Mouse (Mus musculus): Measurements from ENCODE around the gene Oasl2. TPM values are rescaled to one million over a fixed set of nuclear protein-coding genes. Genes with fewer than 3 reads are reported as not detected.

Oasl2 gene
- polyA plus RNA-seq, 1 experiment: 21.4 TPM

- Histone ChIP-seq H3K4me3 (replicated peaks; ENCODE audit: extremely low read depth, low read depth, low read length) (no peak overlapping the region), H3K4me1 (ENCODE audit: control insufficient read depth, insufficient read depth, low read length) (no peaks in the 10 kb centered on the region)
- TF ChIP-seq POLR2A (IDR thresholded peaks at IDR 0.05; ENCODE audit: borderline replicate concordance, extremely low read depth, low read depth, low read length) (no peak), CTCF (IDR thresholded peaks at IDR 0.05; ENCODE audit: insufficient read depth, low read length) (no peak)
- DNase-seq: no peak
- 47% methylated on average over 5 of the region's 5 CpGs for WGBS
Observed at GRCm38 (mm10) chr5:114949316-114949715, 52.6 kb downstream of the Oasl2 start.

- TF ChIP-seq CTCF (IDR thresholded peaks at IDR 0.05; ENCODE audit: insufficient read depth, low read length): no peak
- no peak for TF ChIP-seq POLR2A (IDR thresholded peaks at IDR 0.05; ENCODE audit: borderline replicate concordance, extremely low read depth, low read depth, low read length)
- no peaks in the 10 kb centered on the region for H3K4me1 ChIP-seq (ENCODE audit: control insufficient read depth, insufficient read depth, low read length)
- DNase-seq: no peak
- H3K4me3 ChIP-seq (replicated peaks; ENCODE audit: extremely low read depth, low read depth, low read length): no peak overlapping the region
- 90% methylated on average over 9 of the region's 9 CpGs for WGBS
Observed at GRCm38 (mm10) chr5:114949812-114950211, 53.1 kb downstream of the Oasl2 start.

DNA sequence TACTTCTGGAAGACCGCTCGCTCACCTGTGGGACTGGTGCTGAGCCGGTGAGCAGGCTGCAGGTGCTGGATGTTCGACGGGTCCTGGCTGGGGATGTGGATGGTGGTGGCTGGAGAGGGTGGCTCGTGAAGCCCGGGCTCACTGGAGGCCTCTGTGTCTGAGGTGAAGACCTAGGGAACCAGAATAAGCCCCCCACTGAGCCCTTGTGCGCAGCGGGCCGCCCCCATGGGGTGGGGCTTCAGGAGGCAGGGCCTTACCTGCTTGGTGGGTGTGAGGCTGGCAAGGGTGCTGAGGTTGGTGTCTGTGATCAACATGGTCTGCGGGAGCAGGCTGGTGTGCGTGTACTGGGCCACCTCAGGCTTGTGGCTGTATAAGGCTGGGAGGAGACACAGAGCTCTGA lies 53.9 kb downstream of the Oasl2 start:
- TF ChIP-seq POLR2A (IDR thresholded peaks at IDR 0.05; ENCODE audit: borderline replicate concordance, extremely low read depth, low read depth, low read length) (no peak), CTCF (IDR thresholded peaks at IDR 0.05; ENCODE audit: insufficient read depth, low read length) (no peak)
- no peak overlapping the region for H3K4me3 ChIP-seq (replicated peaks; ENCODE audit: extremely low read depth, low read depth, low read length)
- no peak for DNase-seq
- no peaks in the 10 kb centered on the region for H3K4me1 ChIP-seq (ENCODE audit: control insufficient read depth, insufficient read depth, low read length)
- WGBS: 75% methylated on average over 12 of the region's 12 CpGs

- no peak for TF ChIP-seq POLR2A (IDR thresholded peaks at IDR 0.05; ENCODE audit: borderline replicate concordance, extremely low read depth, low read depth, low read length)
- no peak for TF ChIP-seq CTCF (IDR thresholded peaks at IDR 0.05; ENCODE audit: insufficient read depth, low read length)
- no peaks in the 10 kb centered on the region for H3K4me1 ChIP-seq (ENCODE audit: control insufficient read depth, insufficient read depth, low read length)
- no peak for DNase-seq
- no peak overlapping the region for H3K4me3 ChIP-seq (replicated peaks; ENCODE audit: extremely low read depth, low read depth, low read length)
- WGBS: 79% methylated on average over 21 of the region's 21 CpGs
Observed at GRCm38 (mm10) chr5:114951279-114951880, 54.6 kb downstream of the Oasl2 start.

GRCm38 (mm10) chr5:114953326-114953725 lies 56.6 kb downstream of the Oasl2 start:
- no peaks in the 10 kb centered on the region for H3K4me1 ChIP-seq (ENCODE audit: control insufficient read depth, insufficient read depth, low read length)
- no peak for TF ChIP-seq CTCF (IDR thresholded peaks at IDR 0.05; ENCODE audit: insufficient read depth, low read length)
- WGBS: 83% methylated on average over 14 of the region's 14 CpGs
- H3K4me3 ChIP-seq (replicated peaks; ENCODE audit: extremely low read depth, low read depth, low read length): no peak overlapping the region
- DNase-seq: no peak

DNA sequence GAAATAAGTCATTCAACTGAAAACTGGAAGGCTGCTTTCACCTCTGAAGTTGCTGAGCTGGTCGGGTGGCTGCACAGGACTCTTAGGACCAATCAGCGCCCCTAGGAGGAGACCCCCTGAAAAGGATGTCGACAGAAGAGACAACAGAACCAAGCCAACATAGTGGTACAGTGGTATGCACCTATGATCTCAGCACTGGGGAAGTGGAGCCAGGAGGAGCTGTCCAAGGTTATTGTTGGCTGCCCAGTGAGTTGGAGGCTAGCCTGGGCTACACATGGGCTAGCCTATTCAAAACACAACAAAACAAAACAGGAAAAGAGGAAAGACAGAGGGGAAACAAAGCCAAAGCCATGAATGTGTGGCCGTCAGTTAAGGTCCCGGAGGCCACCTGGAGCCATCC lies 61.3 kb downstream of the Oasl2 start:
- 83% methylated on average over 5 of the region's 5 CpGs for WGBS
- DNase-seq: no peak
- H3K4me3 ChIP-seq (replicated peaks; ENCODE audit: extremely low read depth, low read depth, low read length): no peak overlapping the region
- no peaks in the 10 kb centered on the region for H3K4me1 ChIP-seq (ENCODE audit: control insufficient read depth, insufficient read depth, low read length)
- TF ChIP-seq POLR2A (IDR thresholded peaks at IDR 0.05; ENCODE audit: borderline replicate concordance, extremely low read depth, low read depth, low read length): no peak
- no peak for TF ChIP-seq CTCF (IDR thresholded peaks at IDR 0.05; ENCODE audit: insufficient read depth, low read length)

Other genes with a start within 250 kb of the Oasl2 start
- 8.8 and 10.1 TPM in 2 replicates for gene Trpv4, start 238.5 kb upstream of the Oasl2 start, polyA plus RNA-seq (2012; rRNA removed)
- 222 and 259 TPM in 2 replicates for gene Gltp, start 206.0 kb upstream of the Oasl2 start, polyA plus RNA-seq (2012; rRNA removed)
- gene Tchp, start 189.2 kb upstream of the Oasl2 start, polyA plus RNA-seq (2012; rRNA removed): 12.2 and 17.3 TPM in 2 replicates
- gene Ankrd13a, start 122.3 kb upstream of the Oasl2 start, polyA plus RNA-seq (2012; rRNA removed): 92.1 and 104 TPM in 2 replicates
- 97.6 and 105 TPM in 2 replicates for gene Git2, start 121.4 kb upstream of the Oasl2 start, polyA plus RNA-seq (2012; rRNA removed)
- 16.7 and 26.0 TPM in 2 replicates for gene 1500011B03Rik, start 73.5 kb upstream of the Oasl2 start, polyA plus RNA-seq (2012; rRNA removed)
- gene 4930519G04Rik, start 43.3 kb upstream of the Oasl2 start, polyA plus RNA-seq (2012; rRNA removed): not detected in 2 replicates
- gene Gm9936, start 38.3 kb upstream of the Oasl2 start, polyA plus RNA-seq (2012; rRNA removed): not detected in 2 replicates
- gene Oasl1, start 26.3 kb downstream of the Oasl2 start, polyA plus RNA-seq (2012; rRNA removed): 2.3 and 2.7 TPM in 2 replicates
- 15.9 and 16.6 TPM in 2 replicates for gene 2210016L21Rik, start 45.2 kb downstream of the Oasl2 start, polyA plus RNA-seq (2012; rRNA removed)
- gene Hnf1a, start 74.2 kb downstream of the Oasl2 start, polyA plus RNA-seq (2012; rRNA removed): 0.08 TPM in 1 of 2 replicates, not detected in the other
- 85.1 and 107 TPM in 2 replicates for gene Sppl3, start 114.2 kb downstream of the Oasl2 start, polyA plus RNA-seq (2012; rRNA removed)
- gene Gm10401, start 201.4 kb downstream of the Oasl2 start, polyA plus RNA-seq (2012; rRNA removed): not detected in 2 replicates
- gene Acads, start 222.4 kb downstream of the Oasl2 start, polyA plus RNA-seq (2012; rRNA removed): 44.9 and 54.3 TPM in 2 replicates
- 50.0 and 52.8 TPM in 2 replicates for gene Unc119b, start 238.0 kb downstream of the Oasl2 start, polyA plus RNA-seq (2012; rRNA removed)